Mouse (Mus musculus) liver, embryonic 14.5 days (tissue): ENCODE data around the gene Frmd4a.

ENCODE experiments used
- CTCF ChIP-seq: IDR thresholded peaks from 2 replicates; pipeline ENCODE4 v1.5.1; 2016; ENCODE audit warnings: antibody characterized with exemption, low read depth, control low read depth
- EP300 ChIP-seq: IDR thresholded peaks from 2 replicates; pipeline ENCODE4 v1.6.1; 2016; ENCODE audit warnings: antibody characterized with exemption, low read depth

GRCm38 (mm10) chr2:4433119-4433518 lies 415.6 kb downstream of the Frmd4a start:
- TF ChIP-seq CTCF: no peak
- no peak for TF ChIP-seq EP300
